Mouse (Mus musculus) lung, postnatal 25 days (tissue): Measurements from ENCODE around the gene Jak2.
A peak's percentile ranks its signal among the peaks of the same experiment; 100 is the strongest.

Experiments used
- DNase-seq: peaks from one replicate; pipeline ENCODE4 v3.0.0; 2022; ENCODE audit warnings: low spot score

Jak2 gene

GRCm38 (mm10) chr19:29251191-29251957, at the start of gene Jak2:
TSS of gene Jak2 (plus strand) at chr19:29251828.
- peak; percentile 95 for DNase-seq

DNA sequence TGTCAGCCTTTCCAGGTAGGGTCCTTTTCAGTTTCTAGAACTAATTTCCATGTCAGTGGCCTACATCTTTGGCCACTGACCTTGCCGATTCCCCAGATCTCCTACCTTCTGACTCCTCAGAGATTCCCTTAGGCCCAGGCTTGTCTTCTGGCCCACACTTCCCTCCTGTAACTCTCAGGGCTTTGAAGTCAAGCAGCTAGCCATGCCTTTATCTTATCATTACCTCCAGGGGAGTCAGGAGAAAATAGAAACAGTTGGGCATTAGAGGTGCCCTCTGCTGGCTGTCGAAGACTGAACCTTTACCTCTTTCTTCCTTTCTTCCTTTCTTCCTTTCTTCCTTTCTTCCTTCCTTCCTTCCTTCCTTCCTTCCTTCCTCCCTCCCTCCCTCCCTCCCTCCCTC, 48.3 kb upstream of the Jak2 start:
- DNase-seq = no peak

DNA sequence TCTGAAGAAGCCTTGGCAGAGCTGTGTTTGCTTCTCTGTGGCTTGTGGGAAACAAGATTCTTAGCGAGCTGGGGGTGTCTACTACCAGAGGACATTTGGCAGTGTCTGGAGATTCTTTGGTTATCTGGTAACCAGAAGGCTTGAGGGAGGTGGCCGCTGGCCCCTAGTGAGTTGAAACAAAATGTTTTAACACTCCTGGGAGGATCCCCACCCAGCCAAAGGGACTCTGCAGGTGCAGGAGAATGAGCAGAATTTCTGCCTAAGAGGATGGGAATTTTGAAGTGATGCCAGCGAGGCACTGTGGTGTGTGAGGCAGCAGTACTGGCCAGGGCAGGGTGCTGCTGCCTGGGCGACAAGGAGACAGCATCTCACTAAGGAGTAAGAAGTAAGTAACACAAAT, 47.0 kb upstream of the Jak2 start:
- DNase-seq = no peak

DNA sequence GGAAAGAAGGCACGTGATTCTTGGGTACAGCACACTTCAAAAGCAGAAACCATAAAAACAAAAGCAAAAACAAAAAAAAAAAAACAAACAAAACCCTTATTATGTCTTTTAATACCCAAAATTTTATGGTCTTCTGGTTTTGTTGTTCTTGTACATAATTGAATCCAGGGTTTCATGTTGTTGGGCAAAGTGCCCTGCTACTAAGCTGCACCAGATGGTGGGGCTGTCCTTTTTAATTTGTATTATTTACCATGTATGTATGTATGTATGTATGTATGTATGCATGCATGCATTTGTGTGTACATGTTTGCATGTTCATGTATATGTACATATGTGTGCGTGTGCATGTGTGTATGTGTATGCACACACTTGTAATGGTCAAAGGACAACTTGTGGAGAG, 46.4 kb upstream of the Jak2 start:
- no peak for DNase-seq

DNA sequence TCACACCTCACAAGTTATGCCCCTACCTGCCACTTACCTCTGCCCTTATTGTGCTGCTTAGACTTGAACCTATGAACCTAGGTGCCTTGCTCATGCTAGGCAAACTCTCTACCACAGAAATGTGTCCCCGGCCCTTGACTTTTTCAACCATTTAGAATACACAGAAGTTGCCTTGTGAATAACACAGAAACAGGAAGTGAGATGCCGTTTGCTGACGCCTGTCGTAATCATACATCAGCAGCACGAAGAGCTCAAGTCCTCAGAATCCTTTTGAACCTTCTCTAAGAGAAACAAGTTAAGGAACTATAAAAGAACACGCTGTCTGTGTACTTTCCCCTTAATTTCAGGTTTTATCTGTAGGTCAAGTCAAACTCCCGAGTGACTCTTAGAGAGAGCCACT, 41.7 kb upstream of the Jak2 start:
- peak; percentile 45 for DNase-seq

DNA sequence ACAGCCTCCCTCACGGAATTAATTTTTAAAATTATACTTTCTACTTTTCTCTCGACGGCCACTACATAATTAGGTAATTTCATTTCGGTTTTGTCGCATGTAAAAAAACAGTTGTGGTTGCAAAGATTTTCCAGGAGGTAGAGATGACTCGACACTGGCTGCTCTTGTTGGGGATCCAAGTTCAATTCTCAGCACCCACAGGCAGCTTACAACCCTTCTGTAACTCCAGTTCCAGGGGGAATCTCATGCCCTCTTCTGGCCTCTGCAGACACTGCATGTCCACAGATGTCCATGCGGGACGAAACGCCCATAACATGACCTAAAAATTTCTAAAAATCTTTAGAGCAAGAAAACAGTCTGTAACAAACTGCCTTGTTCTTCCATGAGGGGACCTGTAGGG, 41.3 kb upstream of the Jak2 start:
- no peak for DNase-seq

- no peak for DNase-seq
Measured at GRCm38 (mm10) chr19:29215811-29216509, 35.7 kb upstream of the Jak2 start.

DNA sequence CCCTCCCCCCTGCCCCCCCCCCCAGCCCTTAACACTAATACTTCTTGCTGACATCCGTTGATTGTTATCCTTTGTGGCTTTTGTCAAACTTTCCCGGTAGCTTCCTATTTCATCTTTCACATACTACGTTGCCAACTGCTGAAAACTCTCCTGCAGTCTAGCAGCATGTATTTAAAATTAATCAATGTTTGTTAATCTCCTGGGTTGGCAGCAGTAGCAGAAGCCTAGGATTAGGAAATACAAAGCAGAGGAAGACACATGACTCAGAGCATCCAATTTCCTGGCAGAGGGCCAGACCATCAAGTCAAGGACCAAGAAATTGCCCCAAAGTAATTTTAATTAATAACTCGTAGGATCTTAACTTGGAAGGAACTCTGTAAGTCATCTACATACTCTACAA, 29.8 kb upstream of the Jak2 start:
- no peak for DNase-seq

GRCm38 (mm10) chr19:29224968-29225367, 26.7 kb upstream of the Jak2 start:
- no peak for DNase-seq

- no peak for DNase-seq
Measured at GRCm38 (mm10) chr19:29226996-29227395, 24.6 kb upstream of the Jak2 start.

DNA sequence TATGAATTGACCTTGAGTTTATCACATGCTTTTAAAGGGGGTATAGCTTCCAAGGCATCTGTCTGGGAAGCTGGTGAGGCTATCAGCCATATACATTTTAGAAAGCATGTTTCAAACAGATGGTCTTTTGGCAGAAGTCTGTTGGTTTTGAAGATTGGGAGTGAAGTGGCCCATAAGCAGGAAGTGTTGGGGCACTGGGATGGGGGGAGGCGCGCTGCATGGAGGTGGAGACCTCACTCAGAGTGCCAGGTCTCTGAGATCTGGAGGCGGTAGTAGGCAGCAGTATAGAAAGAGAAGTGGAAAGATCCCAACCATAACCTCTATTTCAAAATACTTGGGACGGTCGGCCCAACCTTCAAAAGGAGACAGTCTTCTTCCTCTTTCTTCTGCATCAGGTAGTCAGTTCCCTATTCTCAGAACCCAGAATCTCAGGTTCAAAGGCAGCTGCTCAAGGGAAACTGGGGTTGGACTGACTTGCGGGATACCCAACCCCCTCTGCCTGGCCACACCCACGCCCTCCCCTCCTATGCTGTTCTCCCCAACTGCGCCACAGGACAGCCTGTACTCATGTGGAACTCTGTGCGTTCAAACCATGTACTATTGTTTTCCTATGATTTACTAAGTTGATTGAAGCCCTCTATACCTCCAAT, 23.6 kb upstream of the Jak2 start:
- DNase-seq = peak; percentile 36

DNA sequence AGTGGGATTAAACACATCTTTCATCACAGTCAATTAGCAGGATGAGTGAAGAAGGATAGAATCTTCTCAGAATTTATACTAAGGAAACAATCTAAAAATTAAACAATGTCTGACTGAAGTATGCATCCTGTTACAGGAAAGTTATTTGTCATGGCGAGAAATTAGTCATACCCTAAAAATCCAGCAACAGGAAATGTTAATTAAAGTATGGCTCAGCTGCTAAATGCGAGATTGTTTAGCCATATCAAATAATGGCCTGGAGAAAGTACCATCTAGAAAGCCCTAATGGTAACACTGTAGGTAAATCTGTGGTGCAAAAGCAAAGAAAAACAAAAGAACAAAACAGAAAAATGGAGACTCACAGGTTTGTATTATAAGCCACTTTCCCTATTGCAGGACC, 22.6 kb upstream of the Jak2 start:
- DNase-seq = no peak

- no peak for DNase-seq
Measured at GRCm38 (mm10) chr19:29232738-29233137, 18.9 kb upstream of the Jak2 start.

- DNase-seq = no peak
Measured at GRCm38 (mm10) chr19:29236658-29237385, 14.8 kb upstream of the Jak2 start.

DNA sequence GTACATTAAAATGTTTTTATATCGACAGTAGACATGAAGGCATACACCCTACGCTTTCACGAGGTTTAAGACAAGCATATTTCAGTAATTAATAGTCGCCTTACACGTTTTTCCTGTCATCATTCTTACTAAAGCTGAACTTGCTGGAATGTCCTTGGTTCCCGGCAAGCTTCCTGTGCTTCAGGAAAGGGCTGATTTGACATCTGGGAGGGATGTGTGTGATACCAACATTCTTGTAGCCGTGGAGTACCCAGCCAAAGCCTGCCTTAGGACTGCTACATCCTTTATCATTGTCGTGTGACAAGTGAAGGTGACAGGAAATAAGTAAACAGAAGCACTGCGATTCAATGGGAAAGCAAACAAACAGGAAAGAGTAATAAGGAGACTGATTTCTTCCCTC, 13.5 kb upstream of the Jak2 start:
- DNase-seq = no peak

- no peak for DNase-seq
Measured at GRCm38 (mm10) chr19:29239513-29240235, 12.0 kb upstream of the Jak2 start.

DNA sequence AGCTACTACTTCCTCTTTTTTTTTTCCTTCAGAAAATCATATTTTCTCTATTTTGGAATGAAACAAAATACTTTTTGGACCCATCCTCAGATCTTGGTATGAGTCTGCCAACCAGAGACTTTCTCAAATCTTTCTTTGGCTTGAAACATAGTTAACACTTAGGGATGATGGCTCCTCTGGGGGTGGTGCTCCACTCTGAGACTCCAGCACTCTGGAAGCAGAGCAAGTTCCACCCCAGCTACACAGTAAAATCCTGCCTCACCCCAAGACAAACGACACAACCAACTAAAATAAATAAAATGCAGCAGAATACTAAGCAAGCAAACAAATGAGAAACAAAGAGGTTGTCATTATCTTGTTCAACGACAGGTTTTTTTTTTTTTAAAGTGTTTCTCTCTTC, 11.0 kb upstream of the Jak2 start:
- no peak for DNase-seq

- DNase-seq = no peak
Measured at GRCm38 (mm10) chr19:29241581-29241980, 10.0 kb upstream of the Jak2 start.

DNA sequence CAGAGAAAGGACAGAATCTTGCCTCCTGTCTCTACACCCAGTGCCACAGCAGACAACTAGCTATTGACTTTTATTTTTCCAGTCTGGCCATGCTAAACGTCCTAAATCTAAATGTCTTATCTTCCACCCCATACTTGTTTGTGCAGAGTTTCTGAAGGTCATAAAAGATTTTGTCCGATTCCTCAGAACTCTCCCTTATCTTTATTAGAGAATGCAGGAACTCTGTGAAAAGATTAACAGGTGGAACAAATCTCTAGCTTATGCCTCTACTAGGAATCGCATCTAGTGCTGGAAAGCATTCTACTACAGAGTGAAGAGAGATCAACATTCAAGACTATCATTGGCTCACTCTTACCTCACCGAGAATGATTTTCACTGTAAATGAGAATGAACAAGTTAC, 1.7 kb upstream of the Jak2 start:
- no peak for DNase-seq

DNA sequence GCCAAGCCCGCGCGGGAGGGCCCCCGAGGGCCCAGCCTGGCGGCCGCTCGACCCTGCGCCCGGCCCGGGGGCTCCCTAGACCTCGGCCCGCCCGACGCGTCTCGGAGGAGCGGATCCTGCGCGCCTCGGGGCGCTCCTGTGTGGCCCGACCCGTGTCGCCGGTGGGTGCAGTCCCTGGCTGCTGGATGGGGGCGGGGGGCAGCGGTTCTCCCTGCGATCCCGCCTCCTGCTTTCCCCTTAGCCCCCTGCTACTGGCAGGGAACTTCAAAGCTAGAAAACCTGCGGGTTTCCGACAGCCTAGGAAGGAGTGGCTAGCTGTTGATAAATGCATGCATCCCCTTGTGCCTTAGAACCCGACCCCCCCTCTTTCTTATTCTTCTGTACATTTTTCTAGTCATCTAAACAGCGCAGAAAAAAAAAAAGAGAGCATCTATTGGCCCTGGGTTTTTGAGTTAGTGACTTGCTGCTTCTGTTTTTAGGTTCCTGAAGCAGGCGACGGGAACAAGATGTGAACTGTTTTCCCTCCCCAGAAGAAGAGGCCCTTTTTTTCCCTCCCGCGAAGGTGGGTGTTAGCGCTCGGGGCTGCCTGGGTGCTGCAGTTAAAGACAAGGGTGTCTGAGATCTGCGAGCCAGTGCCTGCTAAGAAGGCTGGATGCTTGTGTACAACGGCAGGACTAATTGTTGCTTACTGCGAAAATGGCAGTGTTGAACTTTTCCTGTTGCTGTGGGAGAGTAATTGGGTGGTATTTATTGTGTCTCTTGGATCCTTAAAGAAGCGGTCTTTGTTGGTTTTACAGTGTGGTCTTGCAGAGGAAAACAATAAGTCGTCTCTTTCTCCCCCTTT, 552 bp downstream of the Jak2 start:
- DNase-seq = no peak
